Mouse (Mus musculus) left cerebral cortex, adult 2 months (tissue): ENCODE data around the gene Scd2. TPM values are rescaled to one million over a fixed set of nuclear protein-coding genes. Genes with fewer than 3 reads are reported as not detected.
"Not testable (repeated sequence)": the region's sequence is repeated elsewhere in the genome, so short reads cannot be mapped to it uniquely, and the experiment has no call there.

Experiments
- DNase-seq, 2 experiments: peaks; one replicate each; pipeline ENCODE4 v3.0.0; 2021 to 2022; ENCODE audit warnings: low spot score in 2 of 2, mixed read lengths in 1 of 2; ENCODE audit errors: extremely low spot score in 1 of 2
- H3K27ac ChIP-seq: fragments of 200-600 bp; 2 replicates; pipeline ENCODE4 v1.8.1; 2022
- H3K4me3 ChIP-seq: fragments of 200-600 bp; 2 replicates; pipeline ENCODE4 v1.8.1; 2022
- CTCF ChIP-seq: fragments of 200-600 bp; IDR thresholded peaks from 2 replicates; pipeline ENCODE4 v1.8.1; 2022; ENCODE audit warnings: antibody characterized with exemption, mild to moderate bottlenecking, moderate library complexity
- intact Hi-C: fragments of 180-260 bp; cut with DNase I; formaldehyde crosslinking; loops from one replicate; pipeline ENCODE4 v1.15.1; 2025
- total RNA-seq, 2 experiments: library from RNA; stranded (reverse); gene quantifications; 2 replicates each; pipeline ENCODE4 v1.2.3; 2021

The Scd2 gene
- total RNA-seq, 2 experiments from 2014 or later = 580 to 609 TPM

- Histone ChIP-seq H3K4me3 (no peak overlapping the region), H3K27ac (no peak overlapping the region)
- no peak for TF ChIP-seq CTCF
- no peak for DNase-seq
- intact Hi-C loops = no loop called here
These were observed 14.5 kb downstream of the Scd2 start for GRCm38 (mm10) chr19:44307915-44308470.

- intact Hi-C loops = no loop called here
- no peak for TF ChIP-seq CTCF
- Histone ChIP-seq H3K4me3 (no peak overlapping the region), H3K27ac (no peak overlapping the region)
- DNase-seq = no peak
These were observed 15.3 kb downstream of the Scd2 start for GRCm38 (mm10) chr19:44308611-44309246.

DNA sequence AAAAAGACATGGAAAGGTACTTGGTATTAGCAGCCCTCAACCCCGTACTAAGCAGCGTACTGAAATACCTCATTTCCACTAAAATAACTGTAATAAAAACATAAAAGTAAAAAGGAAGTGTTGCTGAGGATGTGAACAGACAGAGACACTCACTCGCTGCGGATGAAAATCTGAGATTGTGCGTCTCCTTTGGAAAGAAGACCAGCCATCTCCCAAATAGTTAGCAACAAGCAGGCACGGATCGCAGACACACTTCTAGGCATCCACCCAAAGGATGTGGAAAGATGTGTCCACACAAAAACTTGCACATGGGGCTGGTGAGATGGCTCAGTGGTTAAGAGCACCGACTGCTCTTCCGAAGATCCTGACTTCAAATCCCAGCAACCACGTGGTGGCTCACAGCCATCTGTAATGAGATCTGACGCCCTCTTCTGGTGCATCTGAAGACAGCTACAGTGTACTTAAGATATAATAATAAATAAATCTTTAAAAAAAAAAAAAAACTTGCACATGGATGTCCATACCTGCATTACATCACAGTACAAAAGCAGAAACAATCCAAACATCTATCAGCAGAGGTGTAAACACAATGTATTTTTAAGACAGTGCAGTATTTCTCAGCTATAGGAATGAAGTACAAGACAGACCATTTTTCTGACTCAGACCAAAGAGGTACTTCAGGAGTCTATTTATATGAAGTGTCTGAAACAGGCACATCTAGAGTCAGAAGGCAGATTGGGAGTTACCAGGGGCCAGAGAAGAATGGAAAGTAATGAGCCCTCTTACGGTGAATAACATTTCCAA is 16.1 kb downstream of the Scd2 start:
- TF ChIP-seq CTCF = peak; percentile 34
- no peak for DNase-seq
- intact Hi-C loops = loop anchor here (5.0 kb wide), 1 partner anchor 98 kb away; the partner anchor contains the start of gene Scd1
- Histone ChIP-seq H3K27ac (no peak overlapping the region), H3K4me3 (no peak overlapping the region)

- not testable (repeated sequence) for DNase-seq, H3K27ac ChIP-seq, H3K4me3 ChIP-seq
- intact Hi-C loops = loop anchor here (5.0 kb wide), 1 partner anchor 97 kb away; the partner anchor contains the start of gene Scd1
These were observed 16.7 kb downstream of the Scd2 start for GRCm38 (mm10) chr19:44310155-44310575.

- intact Hi-C loops = loop anchor here (5.0 kb wide), 1 partner anchor 96 kb away; the partner anchor contains the start of gene Scd1
- TF ChIP-seq CTCF = no peak
- Histone ChIP-seq H3K4me3 (no peak overlapping the region), H3K27ac (peak overlapping the region; percentile 34; the same call in 1 of the 2 replicates)
- DNase-seq = no peak
These were observed 17.3 kb downstream of the Scd2 start for GRCm38 (mm10) chr19:44310814-44311213.

GRCm38 (mm10) chr19:44311306-44312006 is 18.0 kb downstream of the Scd2 start:
- Histone ChIP-seq H3K4me3 (no peak overlapping the region), H3K27ac (peak overlapping the region; percentile 38)
- TF ChIP-seq CTCF = no peak
- DNase-seq = no peak
- intact Hi-C loops = loop anchor here (5.0 kb wide), 1 partner anchor 96 kb away; the partner anchor contains the start of gene Scd1

DNA sequence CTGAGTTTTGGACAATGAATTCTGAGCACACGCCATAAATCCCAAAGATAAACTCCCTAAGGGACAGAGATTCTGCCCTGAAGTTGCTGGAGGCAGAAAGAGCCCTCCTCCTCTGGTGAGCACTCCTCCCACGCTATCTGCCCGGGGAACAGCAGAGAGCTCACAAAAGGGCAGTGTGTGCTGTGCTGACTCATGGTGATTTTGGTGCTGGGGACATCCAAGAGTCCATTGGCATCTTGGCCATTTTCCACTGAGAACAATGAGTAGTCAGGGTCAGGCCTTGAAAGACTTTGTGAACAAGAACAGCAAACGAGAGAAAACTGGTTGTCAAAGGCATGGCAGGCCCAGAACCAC is 18.5 kb downstream of the Scd2 start:
- DNase-seq = peak in 1 of 2 experiments; percentile 40
- TF ChIP-seq CTCF = no peak
- H3K4me3 ChIP-seq = no peak overlapping the region
- H3K27ac ChIP-seq = peak overlapping the region; percentile 38
- intact Hi-C loops = loop anchor here (5.0 kb wide), 1 partner anchor 95 kb away; the partner anchor contains the start of gene Scd1

- Histone ChIP-seq H3K4me3 (no peak overlapping the region), H3K27ac (no peak overlapping the region; the same call in 1 of the 2 replicates)
- DNase-seq = no peak
- TF ChIP-seq CTCF = no peak
- intact Hi-C loops = loop anchor here (5.0 kb wide), 1 partner anchor 94 kb away; the partner anchor contains the start of gene Scd1
These were observed 19.6 kb downstream of the Scd2 start for GRCm38 (mm10) chr19:44313066-44313465.

- peak overlapping the region; percentile 56 for H3K4me3 ChIP-seq
- TF ChIP-seq CTCF = no peak
- DNase-seq = peak; percentile 80 to 82
- intact Hi-C loops = loop anchor here (2.0 to 5.0 kb wide), 2 partner anchors 18 to 93 kb away; partner anchors contain the start of genes Scd1 and Scd4
- H3K27ac ChIP-seq = peak overlapping the region; percentile 96
These were observed 20.9 kb downstream of the Scd2 start for GRCm38 (mm10) chr19:44314327-44314759.

- no peak for TF ChIP-seq CTCF
- peak in 1 of 2 experiments; percentile 47 for DNase-seq
- peak overlapping the region; percentile 96 for H3K27ac ChIP-seq
- peak overlapping the region; percentile 56 for H3K4me3 ChIP-seq
- intact Hi-C loops = loop anchor here (2.0 to 5.0 kb wide), 3 partner anchors 18 to 92 kb away; partner anchors contain the start of genes Scd1 and Scd4
These were observed 21.5 kb downstream of the Scd2 start for GRCm38 (mm10) chr19:44314871-44315414.
